Mouse (Mus musculus) megakaryocyte-erythroid progenitor cell, adult 5-6 weeks (primary cell): ENCODE measurements around the gene Dusp7. TPM values are rescaled to one million over a fixed set of nuclear protein-coding genes. Genes with fewer than 3 reads are reported as not detected.
A peak's percentile ranks its signal among the peaks of the same experiment; 100 is the strongest.

Source experiments
- ATAC-seq: replicated peaks from 2 replicates; pipeline ENCODE4 v1.8.0; 2016; ENCODE audit warnings: mild to moderate bottlenecking, inconsistent platforms; ENCODE audit not compliant: severe bottlenecking, poor library complexity, low FRiP score, low TSS enrichment
- total RNA-seq, 2 experiments: library from RNA; stranded (forward) in 1 of 2; stranded (reverse) in 1 of 2; fragments of 200-1000, 215-1000 nt in 1 of 2; fragments of >200 nt in 1 of 2; fragmentation: Nextera tagmentation in 1 of 2; gene quantifications; 2 replicates each; pipeline ENCODE4 v1.2.3; 2014 to 2017

Gene Dusp7
- total RNA-seq, 2 experiments from 2014 or later, result 7.2 to 19.0 TPM

- ATAC-seq, result 0 out of 2 replicates have a peak, but pooled peaks have one; percentile 29
Measured at GRCm38 (mm10) chr9:106351178-106351577, 17.3 kb upstream of the Dusp7 start.

- no peak for ATAC-seq
Measured at GRCm38 (mm10) chr9:106353779-106354178, 14.7 kb upstream of the Dusp7 start.

- no peak for ATAC-seq
Measured at GRCm38 (mm10) chr9:106354810-106355209, 13.6 kb upstream of the Dusp7 start.

GRCm38 (mm10) chr9:106355217-106355974, 13.0 kb upstream of the Dusp7 start:
- ATAC-seq, result no peak

- no peak for ATAC-seq
Measured at GRCm38 (mm10) chr9:106355975-106356286, 12.5 kb upstream of the Dusp7 start.

- ATAC-seq, result no peak
Measured at GRCm38 (mm10) chr9:106356323-106356844, 12.0 kb upstream of the Dusp7 start.

GRCm38 (mm10) chr9:106357167-106357566, 11.3 kb upstream of the Dusp7 start:
- no peak for ATAC-seq

GRCm38 (mm10) chr9:106359297-106359696, 9.1 kb upstream of the Dusp7 start:
- no peak for ATAC-seq

- ATAC-seq, result no peak
Measured at GRCm38 (mm10) chr9:106361140-106361539, 7.3 kb upstream of the Dusp7 start.

GRCm38 (mm10) chr9:106365333-106365732, 3.1 kb upstream of the Dusp7 start:
- ATAC-seq, result no peak

GRCm38 (mm10) chr9:106366188-106366587, 2.2 kb upstream of the Dusp7 start:
- no peak for ATAC-seq

- no peak for ATAC-seq
Measured at GRCm38 (mm10) chr9:106367001-106367400, 1.4 kb upstream of the Dusp7 start.

- ATAC-seq, result peak; percentile 94
Measured at GRCm38 (mm10) chr9:106367592-106368111, 780 bp upstream of the Dusp7 start.

- ATAC-seq, result no peak
Measured at GRCm38 (mm10) chr9:106368831-106369501, 534 bp downstream of the Dusp7 start.

GRCm38 (mm10) chr9:106369801-106370485, 1.5 kb downstream of the Dusp7 start:
- no peak for ATAC-seq

GRCm38 (mm10) chr9:106370620-106371383, 2.4 kb downstream of the Dusp7 start:
- ATAC-seq, result no peak

GRCm38 (mm10) chr9:106371384-106371671, 2.9 kb downstream of the Dusp7 start:
- ATAC-seq, result no peak

GRCm38 (mm10) chr9:106371776-106372175, 3.3 kb downstream of the Dusp7 start:
- no peak for ATAC-seq
